Mouse (Mus musculus): Measurements from ENCODE around the gene Hint1.

DNA sequence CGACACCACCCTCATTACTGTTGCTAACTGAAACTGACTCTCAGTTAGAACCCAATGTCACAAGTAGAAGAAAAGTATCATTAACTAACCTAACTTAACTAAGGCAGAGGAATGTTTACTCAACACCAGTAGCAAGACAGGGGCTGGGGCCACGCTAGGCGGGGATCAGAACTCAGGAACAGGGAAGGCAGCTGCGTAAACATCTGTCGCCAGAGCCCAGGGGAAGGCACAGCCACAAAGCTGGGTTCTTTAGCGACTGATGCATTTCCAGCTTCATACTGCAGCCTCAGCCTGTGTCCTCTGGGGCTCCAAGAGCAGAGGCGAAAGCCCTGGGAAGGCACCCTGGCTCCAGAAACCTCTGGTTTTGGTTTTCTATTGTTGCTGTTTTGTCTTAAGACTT lies 25.9 kb downstream of the Hint1 start:
- no peak for TF ChIP-seq CTCF (IDR thresholded peaks at IDR 0.05; ENCODE audit: extremely low read depth, insufficient read depth, low read length)
- TF ChIP-seq POLR2A (IDR thresholded peaks at IDR 0.05; ENCODE audit: extremely low read depth, insufficient read depth, low read length), result no peak

Data from cortical plate, adult 2 months (tissue).